Mouse (Mus musculus): ENCODE measurements around the gene Edaradd. TPM values are rescaled to one million over a fixed set of nuclear protein-coding genes. Genes with fewer than 3 reads are reported as not detected.
A peak's percentile ranks its signal among the peaks of the same experiment; 100 is the strongest.

Gene Edaradd
- 1.3 TPM in 2 replicates for polyA plus RNA-seq (2015; fragmentation: Nextera tagmentation; extraction: Ambion mirVana)

- peak within 1 kb of the TSS; percentile 53 for H3K4me3 ChIP-seq (replicated peaks)
- H3K36me3 ChIP-seq = no peaks in the 10 kb centered on the region
- H3K4me1 ChIP-seq (replicated peaks) = peaks cover 11% of the 10 kb centered on the region
- peak; percentile 87 for ATAC-seq
- under 1% methylated on average over 35 of the region's 35 CpGs for WGBS
- H3K27ac ChIP-seq = no peak within 1 kb of the TSS
- peak within 1 kb of the TSS; percentile 59 for H3K9ac ChIP-seq (replicated peaks)
- H3K4me2 ChIP-seq (replicated peaks) = peak within 1 kb of the TSS; percentile 93
- no peaks in the 10 kb centered on the region for H3K9me3 ChIP-seq
- peaks cover 37% of the 10 kb centered on the region for H3K27me3 ChIP-seq
These were observed at the start of gene Edaradd for GRCm38 (mm10) chr13:12519955-12520584. Edaradd (minus strand) TSS chr13:12520438.

GRCm38 (mm10) chr13:12569741-12570140 lies 49.5 kb upstream of the Edaradd start:
- 76% methylated on average over 7 of the region's 7 CpGs for WGBS
- Histone ChIP-seq H3K4me2 (replicated peaks) (no peak overlapping the region), H3K4me3 (replicated peaks) (no peak overlapping the region), H3K4me1 (replicated peaks) (peaks cover 14% of the 10 kb centered on the region), H3K9ac (replicated peaks) (no peak overlapping the region), H3K36me3 (no peaks in the 10 kb centered on the region), H3K9me3 (no peaks in the 10 kb centered on the region), H3K27me3 (peaks cover 7% of the 10 kb centered on the region; the same call in 1 of the 2 replicates), H3K27ac (no peak overlapping the region)
- ATAC-seq = no peak

- 69% methylated on average over 9 of the region's 9 CpGs for WGBS
- ATAC-seq = no peak
These were observed 48.6 kb upstream of the Edaradd start for GRCm38 (mm10) chr13:12568597-12569469.

GRCm38 (mm10) chr13:12567936-12568335 lies 47.7 kb upstream of the Edaradd start:
- Histone ChIP-seq H3K27me3 (peaks cover 12% of the 10 kb centered on the region; the same call in 1 of the 2 replicates), H3K36me3 (no peaks in the 10 kb centered on the region), H3K27ac (no peak overlapping the region), H3K9me3 (no peaks in the 10 kb centered on the region), H3K4me2 (replicated peaks) (no peak overlapping the region), H3K9ac (replicated peaks) (no peak overlapping the region), H3K4me3 (replicated peaks) (no peak overlapping the region), H3K4me1 (replicated peaks) (peaks cover 14% of the 10 kb centered on the region)
- 80% methylated on average over 1 of the region's 1 CpGs for WGBS
- no peak for ATAC-seq

More at GRCm38 (mm10) chr13:12568597-12569469, 48.6 kb upstream of the Edaradd start:
- Histone ChIP-seq H3K9me3 (no peaks in the 10 kb centered on the region), H3K4me3 (replicated peaks) (no peak overlapping the region), H3K27ac (no peak overlapping the region), H3K4me2 (replicated peaks) (no peak overlapping the region), H3K9ac (replicated peaks) (no peak overlapping the region), H3K27me3 (peaks cover 7% of the 10 kb centered on the region; the same call in 1 of the 2 replicates), H3K4me1 (replicated peaks) (peaks cover 14% of the 10 kb centered on the region), H3K36me3 (no peaks in the 10 kb centered on the region)

GRCm38 (mm10) chr13:12565621-12566390 lies 45.6 kb upstream of the Edaradd start, which contains the start of gene Ero1lb:
Ero1lb (plus strand) TSS chr13:12565874.
- WGBS = under 1% methylated on average over 73 of the region's 73 CpGs
- Histone ChIP-seq H3K9me3 (no peaks in the 10 kb centered on the region), H3K36me3 (no peaks in the 10 kb centered on the region), H3K9ac (replicated peaks) (peak within 1 kb of the TSS; percentile 80), H3K27ac (0 out of 2 replicates have a peak within 1 kb of the TSS, but pooled peaks have one; percentile 39), H3K4me3 (replicated peaks) (peak within 1 kb of the TSS; percentile 80), H3K4me2 (replicated peaks) (peak within 1 kb of the TSS; percentile 81), H3K4me1 (replicated peaks) (peaks cover 14% of the 10 kb centered on the region), H3K27me3 (peaks cover 23% of the 10 kb centered on the region)
- ATAC-seq = peak; percentile 99

- H3K27ac ChIP-seq = no peak overlapping the region
- WGBS = 81% methylated on average over 4 of the region's 4 CpGs
- peaks cover 32% of the 10 kb centered on the region for H3K27me3 ChIP-seq
- H3K4me3 ChIP-seq (replicated peaks) = no peak overlapping the region
- H3K4me1 ChIP-seq (replicated peaks) = peaks cover 14% of the 10 kb centered on the region
- no peak overlapping the region for H3K4me2 ChIP-seq (replicated peaks)
- no peak for ATAC-seq
- H3K36me3 ChIP-seq = no peaks in the 10 kb centered on the region
- no peak overlapping the region for H3K9ac ChIP-seq (replicated peaks)
- H3K9me3 ChIP-seq = no peaks in the 10 kb centered on the region
These were observed 42.0 kb upstream of the Edaradd start for GRCm38 (mm10) chr13:12562256-12562655.

GRCm38 (mm10) chr13:12561729-12562128 lies 41.5 kb upstream of the Edaradd start:
- no peak overlapping the region for H3K4me2 ChIP-seq (replicated peaks)
- no peaks in the 10 kb centered on the region for H3K9me3 ChIP-seq

GRCm38 (mm10) chr13:12559462-12560120 lies 39.4 kb upstream of the Edaradd start:
- no peak for ATAC-seq
- peaks cover 41% of the 10 kb centered on the region for H3K27me3 ChIP-seq

More at GRCm38 (mm10) chr13:12561729-12562128, 41.5 kb upstream of the Edaradd start:
- WGBS = 67% methylated on average over 2 of the region's 2 CpGs
- no peak for ATAC-seq
- Histone ChIP-seq H3K36me3 (no peaks in the 10 kb centered on the region), H3K4me3 (replicated peaks) (no peak overlapping the region), H3K27ac (no peak overlapping the region), H3K9ac (replicated peaks) (no peak overlapping the region), H3K27me3 (peaks cover 29% of the 10 kb centered on the region), H3K4me1 (replicated peaks) (peaks cover 9% of the 10 kb centered on the region)

GRCm38 (mm10) chr13:12559044-12559443 lies 38.8 kb upstream of the Edaradd start:
- WGBS = 34% methylated on average over 3 of the region's 3 CpGs

More at GRCm38 (mm10) chr13:12559462-12560120, 39.4 kb upstream of the Edaradd start:
- H3K9me3 ChIP-seq = no peaks in the 10 kb centered on the region
- H3K36me3 ChIP-seq = no peaks in the 10 kb centered on the region
- no peak overlapping the region for H3K4me2 ChIP-seq (replicated peaks)
- no peak overlapping the region for H3K9ac ChIP-seq (replicated peaks)
- H3K27ac ChIP-seq = no peak overlapping the region
- no peak overlapping the region for H3K4me3 ChIP-seq (replicated peaks)
- no peaks in the 10 kb centered on the region for H3K4me1 ChIP-seq (replicated peaks)
- WGBS = 21% methylated on average over 6 of the region's 6 CpGs

GRCm38 (mm10) chr13:12554211-12554610 lies 34.0 kb upstream of the Edaradd start:
- no peak for ATAC-seq
- 61% methylated on average over 4 of the region's 4 CpGs for WGBS
- H3K9me3 ChIP-seq = no peaks in the 10 kb centered on the region
- no peak overlapping the region for H3K4me2 ChIP-seq (replicated peaks)
- H3K27ac ChIP-seq = no peak overlapping the region
- H3K36me3 ChIP-seq = no peaks in the 10 kb centered on the region
- no peak overlapping the region for H3K4me3 ChIP-seq (replicated peaks)
- H3K9ac ChIP-seq (replicated peaks) = no peak overlapping the region
- H3K27me3 ChIP-seq = peaks cover 32% of the 10 kb centered on the region
- no peaks in the 10 kb centered on the region for H3K4me1 ChIP-seq (replicated peaks)

More at GRCm38 (mm10) chr13:12559044-12559443, 38.8 kb upstream of the Edaradd start:
- Histone ChIP-seq H3K27me3 (peaks cover 44% of the 10 kb centered on the region), H3K36me3 (no peaks in the 10 kb centered on the region), H3K4me3 (replicated peaks) (no peak overlapping the region), H3K9ac (replicated peaks) (no peak overlapping the region), H3K27ac (no peak overlapping the region), H3K4me1 (replicated peaks) (no peaks in the 10 kb centered on the region), H3K4me2 (replicated peaks) (no peak overlapping the region), H3K9me3 (no peaks in the 10 kb centered on the region)
- no peak for ATAC-seq

- ATAC-seq = no peak
These were observed 23.8 kb upstream of the Edaradd start for GRCm38 (mm10) chr13:12543880-12544568.

More at GRCm38 (mm10) chr13:12543880-12544568, 23.8 kb upstream of the Edaradd start:
- peaks cover 22% of the 10 kb centered on the region for H3K27me3 ChIP-seq
- no peak overlapping the region for H3K4me2 ChIP-seq (replicated peaks)
- no peaks in the 10 kb centered on the region for H3K36me3 ChIP-seq
- H3K27ac ChIP-seq = no peak overlapping the region
- H3K4me1 ChIP-seq (replicated peaks) = peaks cover 16% of the 10 kb centered on the region
- WGBS = 91% methylated on average over 8 of the region's 8 CpGs
- H3K9ac ChIP-seq (replicated peaks) = no peak overlapping the region
- H3K4me3 ChIP-seq (replicated peaks) = no peak overlapping the region
- H3K9me3 ChIP-seq = no peaks in the 10 kb centered on the region

Data from midbrain, embryonic 13.5 days (tissue).